Mouse (Mus musculus): ENCODE results near the gene Arhgef40. TPM values are rescaled to one million over a fixed set of nuclear protein-coding genes. Genes with fewer than 3 reads are reported as not detected.

Gene Arhgef40
- polyA plus RNA-seq, 1 experiment from 2014 or later, result 59.6 TPM

- ATAC-seq (ENCODE audit: insufficient number of reproducible peaks, insufficient read depth, low FRiP score, low read depth), result no peak
- H3K27ac ChIP-seq (replicated peaks in 1 of 2; ENCODE audit: control insufficient read depth in 1 of 2, insufficient read depth in 1 of 2, low read depth in 2 of 2, low read length in 2 of 2), result no peak overlapping the region
- peaks cover under 1 to 2% of the 10 kb centered on the region in 2 experiments; a peak in 2 of 4 replicates for H3K4me1 ChIP-seq (ENCODE audit: control insufficient read depth in 2 of 2, insufficient read depth in 2 of 2, low read length in 2 of 2)
- WGBS, result 79% methylated on average over 3 of the region's 3 CpGs
- H3K4me3 ChIP-seq (ENCODE audit: control insufficient read depth in 1 of 2, insufficient read depth in 1 of 2, low read depth in 1 of 2, low read length in 2 of 2), result no peak overlapping the region
- H3K27me3 ChIP-seq (ENCODE audit: control insufficient read depth, insufficient read depth, low read length), result no peaks in the 10 kb centered on the region
- no peaks in the 10 kb centered on the region for H3K36me3 ChIP-seq (ENCODE audit: control insufficient read depth, insufficient read depth, low read length)
- H3K9ac ChIP-seq (ENCODE audit: low read length), result no peak overlapping the region
- H3K9me3 ChIP-seq (ENCODE audit: control insufficient read depth, low read length), result no peaks in the 10 kb centered on the region
- no peak overlapping the region for H3K4me2 ChIP-seq (ENCODE audit: low read length)
Measured at GRCm38 (mm10) chr14:51967400-51967799, 17.1 kb upstream of the Arhgef40 start.

GRCm38 (mm10) chr14:51979252-51979651 is 5.3 kb upstream of the Arhgef40 start:
- no peak overlapping the region for H3K4me3 ChIP-seq (ENCODE audit: control insufficient read depth in 1 of 2, insufficient read depth in 1 of 2, low read depth in 1 of 2, low read length in 2 of 2)
- no peaks in the 10 kb centered on the region for H3K36me3 ChIP-seq (ENCODE audit: control insufficient read depth, insufficient read depth, low read length)
- no peak for ATAC-seq (ENCODE audit: insufficient number of reproducible peaks, insufficient read depth, low FRiP score, low read depth)
- H3K27me3 ChIP-seq (ENCODE audit: control insufficient read depth, insufficient read depth, low read length), result no peaks in the 10 kb centered on the region
- H3K27ac ChIP-seq (replicated peaks in 1 of 2; ENCODE audit: control insufficient read depth in 1 of 2, insufficient read depth in 1 of 2, low read depth in 2 of 2, low read length in 2 of 2), result no peak overlapping the region
- H3K9me3 ChIP-seq (ENCODE audit: control insufficient read depth, low read length), result no peaks in the 10 kb centered on the region
- no peak overlapping the region for H3K9ac ChIP-seq (ENCODE audit: low read length)
- peaks cover 0 to 5% of the 10 kb centered on the region in 2 experiments; a peak in 2 of 4 replicates for H3K4me1 ChIP-seq (ENCODE audit: control insufficient read depth in 2 of 2, insufficient read depth in 2 of 2, low read length in 2 of 2)
- H3K4me2 ChIP-seq (ENCODE audit: low read length), result no peak overlapping the region
- 87% methylated on average over 3 of the region's 3 CpGs for WGBS

GRCm38 (mm10) chr14:51983251-51983650 is 1.3 kb upstream of the Arhgef40 start:
- whole genome bisulfite sequencing, result 61% methylated on average over 4 of the region's 4 CpGs
- no peak for ATAC-seq (ENCODE audit: insufficient number of reproducible peaks, insufficient read depth, low FRiP score, low read depth)

GRCm38 (mm10) chr14:51983855-51984246 is 668 bp upstream of the Arhgef40 start:
- no peak for ATAC-seq (ENCODE audit: insufficient number of reproducible peaks, insufficient read depth, low FRiP score, low read depth)
- peak overlapping the region; percentile 88 for H3K4me2 ChIP-seq (ENCODE audit: low read length)
- H3K27me3 ChIP-seq (ENCODE audit: control insufficient read depth, insufficient read depth, low read length), result no peaks in the 10 kb centered on the region
- peak overlapping the region; percentile 41 to 89; a peak in 2 of 4 replicates for H3K27ac ChIP-seq (replicated peaks in 1 of 2; ENCODE audit: control insufficient read depth in 1 of 2, insufficient read depth in 1 of 2, low read depth in 2 of 2, low read length in 2 of 2)
- WGBS, result 17% methylated on average over 10 of the region's 10 CpGs
- H3K4me1 ChIP-seq (ENCODE audit: control insufficient read depth in 2 of 2, insufficient read depth in 2 of 2, low read length in 2 of 2), result peaks cover 2 to 19% of the 10 kb centered on the region in 2 experiments; a peak in 3 of 4 replicates
- peaks cover 20% of the 10 kb centered on the region for H3K36me3 ChIP-seq (ENCODE audit: control insufficient read depth, insufficient read depth, low read length)
- peak overlapping the region; percentile 81 to 83 for H3K4me3 ChIP-seq (ENCODE audit: control insufficient read depth in 1 of 2, insufficient read depth in 1 of 2, low read depth in 1 of 2, low read length in 2 of 2)
- H3K9ac ChIP-seq (ENCODE audit: low read length), result peak overlapping the region; percentile 94
- H3K9me3 ChIP-seq (ENCODE audit: control insufficient read depth, low read length), result no peaks in the 10 kb centered on the region

More at GRCm38 (mm10) chr14:51983251-51983650, 1.3 kb upstream of the Arhgef40 start:
- Histone ChIP-seq H3K4me1 (ENCODE audit: control insufficient read depth in 2 of 2, insufficient read depth in 2 of 2, low read length in 2 of 2) (peaks cover 2 to 19% of the 10 kb centered on the region in 2 experiments; a peak in 3 of 4 replicates), H3K36me3 (ENCODE audit: control insufficient read depth, insufficient read depth, low read length) (peaks cover 14% of the 10 kb centered on the region), H3K27me3 (ENCODE audit: control insufficient read depth, insufficient read depth, low read length) (no peaks in the 10 kb centered on the region), H3K4me3 (ENCODE audit: control insufficient read depth in 1 of 2, insufficient read depth in 1 of 2, low read depth in 1 of 2, low read length in 2 of 2) (no peak overlapping the region), H3K27ac (replicated peaks in 1 of 2; ENCODE audit: control insufficient read depth in 1 of 2, insufficient read depth in 1 of 2, low read depth in 2 of 2, low read length in 2 of 2) (no peak overlapping the region), H3K9me3 (ENCODE audit: control insufficient read depth, low read length) (no peaks in the 10 kb centered on the region), H3K9ac (ENCODE audit: low read length) (no peak overlapping the region), H3K4me2 (ENCODE audit: low read length) (no peak overlapping the region; the same call in 1 of the 2 replicates)

GRCm38 (mm10) chr14:51985301-51986152 is 1.0 kb downstream of the Arhgef40 start:
- WGBS, result under 1% methylated on average over 27 of the region's 27 CpGs
- Histone ChIP-seq H3K36me3 (ENCODE audit: control insufficient read depth, insufficient read depth, low read length) (peaks cover 36% of the 10 kb centered on the region), H3K4me1 (ENCODE audit: control insufficient read depth in 2 of 2, insufficient read depth in 2 of 2, low read length in 2 of 2) (peaks cover 2 to 19% of the 10 kb centered on the region in 2 experiments; a peak in 3 of 4 replicates), H3K27me3 (ENCODE audit: control insufficient read depth, insufficient read depth, low read length) (no peaks in the 10 kb centered on the region), H3K4me2 (ENCODE audit: low read length) (peak overlapping the region; percentile 88), H3K9ac (ENCODE audit: low read length) (peak overlapping the region; percentile 94), H3K9me3 (ENCODE audit: control insufficient read depth, low read length) (no peaks in the 10 kb centered on the region), H3K4me3 (ENCODE audit: control insufficient read depth in 1 of 2, insufficient read depth in 1 of 2, low read depth in 1 of 2, low read length in 2 of 2) (peak overlapping the region; percentile 81 to 83), H3K27ac (replicated peaks in 1 of 2; ENCODE audit: control insufficient read depth in 1 of 2, insufficient read depth in 1 of 2, low read depth in 2 of 2, low read length in 2 of 2) (peak overlapping the region; percentile 89 to 94)
- ATAC-seq (ENCODE audit: insufficient number of reproducible peaks, insufficient read depth, low FRiP score, low read depth), result peak; percentile 73

GRCm38 (mm10) chr14:51986153-51986505 is 1.6 kb downstream of the Arhgef40 start:
- no peak for ATAC-seq (ENCODE audit: insufficient number of reproducible peaks, insufficient read depth, low FRiP score, low read depth)
- Histone ChIP-seq H3K9ac (ENCODE audit: low read length) (peak overlapping the region; percentile 94), H3K27ac (replicated peaks in 1 of 2; ENCODE audit: control insufficient read depth in 1 of 2, insufficient read depth in 1 of 2, low read depth in 2 of 2, low read length in 2 of 2) (peak overlapping the region; percentile 89 to 94), H3K36me3 (ENCODE audit: control insufficient read depth, insufficient read depth, low read length) (peaks cover 42% of the 10 kb centered on the region), H3K4me3 (ENCODE audit: control insufficient read depth in 1 of 2, insufficient read depth in 1 of 2, low read depth in 1 of 2, low read length in 2 of 2) (peak overlapping the region; percentile 81 to 83), H3K4me2 (ENCODE audit: low read length) (peak overlapping the region; percentile 88), H3K27me3 (ENCODE audit: control insufficient read depth, insufficient read depth, low read length) (no peaks in the 10 kb centered on the region), H3K4me1 (ENCODE audit: control insufficient read depth in 2 of 2, insufficient read depth in 2 of 2, low read length in 2 of 2) (peaks cover 2 to 19% of the 10 kb centered on the region in 2 experiments; a peak in 3 of 4 replicates), H3K9me3 (ENCODE audit: control insufficient read depth, low read length) (no peaks in the 10 kb centered on the region)
- 3% methylated on average over 7 of the region's 7 CpGs for WGBS

- Histone ChIP-seq H3K9me3 (ENCODE audit: control insufficient read depth, low read length) (no peaks in the 10 kb centered on the region), H3K27ac (replicated peaks in 1 of 2; ENCODE audit: control insufficient read depth in 1 of 2, insufficient read depth in 1 of 2, low read depth in 2 of 2, low read length in 2 of 2) (peak overlapping the region; percentile 3 to 89; a peak in 1 of 4 replicates), H3K4me3 (ENCODE audit: control insufficient read depth in 1 of 2, insufficient read depth in 1 of 2, low read depth in 1 of 2, low read length in 2 of 2) (no peak overlapping the region), H3K4me1 (ENCODE audit: control insufficient read depth in 2 of 2, insufficient read depth in 2 of 2, low read length in 2 of 2) (peaks cover 2 to 19% of the 10 kb centered on the region in 2 experiments; a peak in 3 of 4 replicates), H3K4me2 (ENCODE audit: low read length) (peak overlapping the region; percentile 88; the same call in 1 of the 2 replicates), H3K27me3 (ENCODE audit: control insufficient read depth, insufficient read depth, low read length) (no peaks in the 10 kb centered on the region), H3K9ac (ENCODE audit: low read length) (no peak overlapping the region), H3K36me3 (ENCODE audit: control insufficient read depth, insufficient read depth, low read length) (peaks cover 53% of the 10 kb centered on the region)
- WGBS, result 89% methylated on average over 6 of the region's 6 CpGs
- ATAC-seq (ENCODE audit: insufficient number of reproducible peaks, insufficient read depth, low FRiP score, low read depth), result no peak
Measured at GRCm38 (mm10) chr14:51987177-51987576, 2.7 kb downstream of the Arhgef40 start.

All from heart, embryonic 14.5 days (tissue).